Mouse (Mus musculus): Measurements from ENCODE around the gene Nfu1. TPM values are rescaled to one million over a fixed set of nuclear protein-coding genes. Genes with fewer than 3 reads are reported as not detected.

Nfu1 gene
- polyA plus RNA-seq (2016; fragmentation: Nextera tagmentation; extraction: Ambion mirVana) = 98.4 and 101 TPM in 2 replicates

GRCm38 (mm10) chr6:87008887-87009286 lies at the start of gene Nfu1:
TSS of gene Nfu1 (plus strand) at chr6:87009236.
- 79% methylated on average over 6 of the region's 6 CpGs for WGBS
- Histone ChIP-seq H3K27ac (peak within 1 kb of the TSS; percentile 83), H3K27me3 (no peaks in the 10 kb centered on the region), H3K4me2 (replicated peaks) (peak within 1 kb of the TSS; percentile 57), H3K36me3 (peaks cover 4% of the 10 kb centered on the region; the same call in 1 of the 2 replicates), H3K4me1 (peaks cover 11% of the 10 kb centered on the region), H3K9me3 (no peaks in the 10 kb centered on the region), H3K4me3 (peak within 1 kb of the TSS; percentile 95), H3K9ac (peak within 1 kb of the TSS; percentile 97)
- no peak for ATAC-seq (ENCODE audit: insufficient number of reproducible peaks, insufficient read depth, low FRiP score, low TSS enrichment)

GRCm38 (mm10) chr6:86963987-86964685 lies 44.9 kb upstream of the Nfu1 start:
- H3K36me3 ChIP-seq = peaks cover 76% of the 10 kb centered on the region
- H3K4me2 ChIP-seq (replicated peaks) = no peak overlapping the region
- WGBS = 90% methylated on average over 7 of the region's 7 CpGs
- no peak overlapping the region for H3K9ac ChIP-seq
- H3K4me3 ChIP-seq = no peak overlapping the region
- no peaks in the 10 kb centered on the region for H3K4me1 ChIP-seq
- H3K27ac ChIP-seq = no peak overlapping the region
- H3K9me3 ChIP-seq = no peaks in the 10 kb centered on the region
- no peaks in the 10 kb centered on the region for H3K27me3 ChIP-seq
- no peak for ATAC-seq (ENCODE audit: insufficient number of reproducible peaks, insufficient read depth, low FRiP score, low TSS enrichment)

- 78% methylated on average over 2 of the region's 2 CpGs for WGBS
- Histone ChIP-seq H3K9ac (no peak overlapping the region), H3K4me1 (no peaks in the 10 kb centered on the region), H3K27me3 (no peaks in the 10 kb centered on the region), H3K4me3 (no peak overlapping the region), H3K4me2 (replicated peaks) (no peak overlapping the region), H3K9me3 (no peaks in the 10 kb centered on the region), H3K27ac (no peak overlapping the region), H3K36me3 (peaks cover 69% of the 10 kb centered on the region)
- ATAC-seq (ENCODE audit: insufficient number of reproducible peaks, insufficient read depth, low FRiP score, low TSS enrichment) = no peak
Observed at GRCm38 (mm10) chr6:86967166-86967565, 41.9 kb upstream of the Nfu1 start.

- no peak overlapping the region for H3K9ac ChIP-seq
- no peaks in the 10 kb centered on the region for H3K9me3 ChIP-seq
- no peak overlapping the region for H3K27ac ChIP-seq
- no peak overlapping the region for H3K4me2 ChIP-seq (replicated peaks)
- peaks cover 33% of the 10 kb centered on the region for H3K36me3 ChIP-seq
- no peak overlapping the region for H3K4me3 ChIP-seq
- 91% methylated on average over 4 of the region's 4 CpGs for WGBS
- no peaks in the 10 kb centered on the region for H3K4me1 ChIP-seq
- H3K27me3 ChIP-seq = no peaks in the 10 kb centered on the region
- ATAC-seq (ENCODE audit: insufficient number of reproducible peaks, insufficient read depth, low FRiP score, low TSS enrichment) = no peak
Observed at GRCm38 (mm10) chr6:86973956-86974355, 35.1 kb upstream of the Nfu1 start.

- ATAC-seq (ENCODE audit: insufficient number of reproducible peaks, insufficient read depth, low FRiP score, low TSS enrichment) = no peak
- H3K27me3 ChIP-seq = no peaks in the 10 kb centered on the region
- no peak overlapping the region for H3K4me2 ChIP-seq (replicated peaks)
- no peaks in the 10 kb centered on the region for H3K4me1 ChIP-seq
- peaks cover 15% of the 10 kb centered on the region for H3K36me3 ChIP-seq
- H3K9ac ChIP-seq = no peak overlapping the region
- H3K9me3 ChIP-seq = no peaks in the 10 kb centered on the region
- H3K27ac ChIP-seq = no peak overlapping the region
- WGBS = 89% methylated on average over 8 of the region's 8 CpGs
- no peak overlapping the region for H3K4me3 ChIP-seq
Observed at GRCm38 (mm10) chr6:86978156-86978908, 30.7 kb upstream of the Nfu1 start.

- Histone ChIP-seq H3K9me3 (no peaks in the 10 kb centered on the region), H3K36me3 (peaks cover 12% of the 10 kb centered on the region), H3K27me3 (no peaks in the 10 kb centered on the region), H3K27ac (no peak overlapping the region), H3K4me2 (replicated peaks) (no peak overlapping the region), H3K4me3 (no peak overlapping the region), H3K4me1 (no peaks in the 10 kb centered on the region), H3K9ac (no peak overlapping the region)
- ATAC-seq (ENCODE audit: insufficient number of reproducible peaks, insufficient read depth, low FRiP score, low TSS enrichment) = no peak
- WGBS = 80% methylated on average over 6 of the region's 6 CpGs
Observed at GRCm38 (mm10) chr6:86978909-86979265, 30.1 kb upstream of the Nfu1 start.

- Histone ChIP-seq H3K4me3 (no peak overlapping the region), H3K27me3 (no peaks in the 10 kb centered on the region), H3K9me3 (no peaks in the 10 kb centered on the region), H3K9ac (no peak overlapping the region), H3K27ac (no peak overlapping the region), H3K4me2 (replicated peaks) (no peak overlapping the region), H3K4me1 (no peaks in the 10 kb centered on the region), H3K36me3 (peaks cover 8% of the 10 kb centered on the region; the same call in 1 of the 2 replicates)
- no peak for ATAC-seq (ENCODE audit: insufficient number of reproducible peaks, insufficient read depth, low FRiP score, low TSS enrichment)
- WGBS = 69% methylated on average over 2 of the region's 2 CpGs
Observed at GRCm38 (mm10) chr6:86981206-86981605, 27.8 kb upstream of the Nfu1 start.

GRCm38 (mm10) chr6:86985314-86986106 lies 23.5 kb upstream of the Nfu1 start:
- no peaks in the 10 kb centered on the region for H3K9me3 ChIP-seq
- no peak overlapping the region for H3K4me2 ChIP-seq (replicated peaks)
- 88% methylated on average over 8 of the region's 8 CpGs for WGBS
- no peak overlapping the region for H3K9ac ChIP-seq
- H3K4me3 ChIP-seq = no peak overlapping the region
- H3K27ac ChIP-seq = no peak overlapping the region
- ATAC-seq (ENCODE audit: insufficient number of reproducible peaks, insufficient read depth, low FRiP score, low TSS enrichment) = no peak
- H3K27me3 ChIP-seq = no peaks in the 10 kb centered on the region
- 0 out of 2 replicates have a peak, but pooled peaks cover 8% of the 10 kb centered on the region for H3K36me3 ChIP-seq
- H3K4me1 ChIP-seq = no peaks in the 10 kb centered on the region

- WGBS = 92% methylated on average over 6 of the region's 6 CpGs
- Histone ChIP-seq H3K36me3 (peaks cover 8% of the 10 kb centered on the region; the same call in 1 of the 2 replicates), H3K9me3 (no peaks in the 10 kb centered on the region), H3K4me1 (no peaks in the 10 kb centered on the region), H3K4me2 (replicated peaks) (no peak overlapping the region), H3K27me3 (no peaks in the 10 kb centered on the region), H3K27ac (no peak overlapping the region), H3K9ac (no peak overlapping the region), H3K4me3 (no peak overlapping the region)
- no peak for ATAC-seq (ENCODE audit: insufficient number of reproducible peaks, insufficient read depth, low FRiP score, low TSS enrichment)
Observed at GRCm38 (mm10) chr6:86989576-86989975, 19.5 kb upstream of the Nfu1 start.

GRCm38 (mm10) chr6:86991041-86991440 lies 18.0 kb upstream of the Nfu1 start:
- H3K27ac ChIP-seq = no peak overlapping the region
- H3K4me2 ChIP-seq (replicated peaks) = no peak overlapping the region
- H3K9ac ChIP-seq = no peak overlapping the region
- H3K4me1 ChIP-seq = no peaks in the 10 kb centered on the region
- WGBS = 79% methylated on average over 3 of the region's 3 CpGs
- no peaks in the 10 kb centered on the region for H3K9me3 ChIP-seq
- no peak for ATAC-seq (ENCODE audit: insufficient number of reproducible peaks, insufficient read depth, low FRiP score, low TSS enrichment)
- H3K4me3 ChIP-seq = no peak overlapping the region
- H3K36me3 ChIP-seq = peaks cover 12% of the 10 kb centered on the region
- no peaks in the 10 kb centered on the region for H3K27me3 ChIP-seq

- H3K4me1 ChIP-seq = no peaks in the 10 kb centered on the region
- WGBS = 93% methylated on average over 8 of the region's 8 CpGs
- no peak overlapping the region for H3K27ac ChIP-seq
- H3K4me3 ChIP-seq = no peak overlapping the region
- H3K4me2 ChIP-seq (replicated peaks) = no peak overlapping the region
- H3K9me3 ChIP-seq = no peaks in the 10 kb centered on the region
- peaks cover 25% of the 10 kb centered on the region for H3K36me3 ChIP-seq
- H3K9ac ChIP-seq = no peak overlapping the region
- no peak for ATAC-seq (ENCODE audit: insufficient number of reproducible peaks, insufficient read depth, low FRiP score, low TSS enrichment)
- no peaks in the 10 kb centered on the region for H3K27me3 ChIP-seq
Observed at GRCm38 (mm10) chr6:86992349-86992748, 16.7 kb upstream of the Nfu1 start.
